Mouse (Mus musculus): ENCODE measurements around the gene D430019H16Rik. TPM values are rescaled to one million over a fixed set of nuclear protein-coding genes. Genes with fewer than 3 reads are reported as not detected.

The D430019H16Rik gene
- polyA plus RNA-seq, 1 experiment, result 0.63 TPM

- Histone ChIP-seq H3K4me3 (ENCODE audit: insufficient read depth, low read depth, low read length) (no peak overlapping the region), H3K27ac (replicated peaks; ENCODE audit: low read depth, low read length) (no peak overlapping the region), H3K4me1 (ENCODE audit: control insufficient read depth, insufficient read depth, insufficient read length, low read length) (peaks cover 11% of the 10 kb centered on the region)
Observed at GRCm38 (mm10) chr12:105541590-105542402, 88.1 kb downstream of the D430019H16Rik start.

- Histone ChIP-seq H3K4me3 (ENCODE audit: insufficient read depth, low read depth, low read length) (no peak overlapping the region), H3K4me1 (ENCODE audit: control insufficient read depth, insufficient read depth, insufficient read length, low read length) (peaks cover 15% of the 10 kb centered on the region), H3K27ac (replicated peaks; ENCODE audit: low read depth, low read length) (no peak overlapping the region)
Observed at GRCm38 (mm10) chr12:105542513-105542912, 88.9 kb downstream of the D430019H16Rik start.

Other genes starting within 250 kb of the D430019H16Rik start
- 0.99 TPM in 1 of 2 replicates, not detected in the other for gene Tcl1, start 231.1 kb upstream of the D430019H16Rik start, polyA plus RNA-seq (2012; ENCODE audit: insufficient read depth, insufficient read length, missing spikeins)
- gene Tunar, start 120.0 kb upstream of the D430019H16Rik start, polyA plus RNA-seq (2012; ENCODE audit: insufficient read depth, insufficient read length, missing spikeins), result not detected in 2 replicates
- not detected in 2 replicates for gene Bdkrb2, start 109.4 kb downstream of the D430019H16Rik start, polyA plus RNA-seq (2012; ENCODE audit: insufficient read depth, insufficient read length, missing spikeins)
- not detected in 2 replicates for gene Bdkrb1, start 149.2 kb downstream of the D430019H16Rik start, polyA plus RNA-seq (2012; ENCODE audit: insufficient read depth, insufficient read length, missing spikeins)
- gene Gskip, start 231.0 kb downstream of the D430019H16Rik start, polyA plus RNA-seq (2012; ENCODE audit: insufficient read depth, insufficient read length, missing spikeins), result 17.5 and 19.6 TPM in 2 replicates
- gene Atg2b, start 231.4 kb downstream of the D430019H16Rik start, polyA plus RNA-seq (2012; ENCODE audit: insufficient read depth, insufficient read length, missing spikeins), result 8.6 and 9.4 TPM in 2 replicates

Data from brown adipose tissue, adult 24 weeks (tissue).